Mouse (Mus musculus) cerebellum, postnatal 36 days (tissue): ENCODE data around the gene Pla2g1b.
"Not testable (repeated sequence)": the region's sequence is repeated elsewhere in the genome, so short reads cannot be mapped to it uniquely, and the experiment has no call there.

ENCODE experiments used
- DNase-seq, 2 experiments: peaks; one replicate each; pipeline ENCODE4 v3.0.0; 2021 to 2022; ENCODE audit warnings: mixed read lengths in 2 of 2

The Pla2g1b gene

DNA sequence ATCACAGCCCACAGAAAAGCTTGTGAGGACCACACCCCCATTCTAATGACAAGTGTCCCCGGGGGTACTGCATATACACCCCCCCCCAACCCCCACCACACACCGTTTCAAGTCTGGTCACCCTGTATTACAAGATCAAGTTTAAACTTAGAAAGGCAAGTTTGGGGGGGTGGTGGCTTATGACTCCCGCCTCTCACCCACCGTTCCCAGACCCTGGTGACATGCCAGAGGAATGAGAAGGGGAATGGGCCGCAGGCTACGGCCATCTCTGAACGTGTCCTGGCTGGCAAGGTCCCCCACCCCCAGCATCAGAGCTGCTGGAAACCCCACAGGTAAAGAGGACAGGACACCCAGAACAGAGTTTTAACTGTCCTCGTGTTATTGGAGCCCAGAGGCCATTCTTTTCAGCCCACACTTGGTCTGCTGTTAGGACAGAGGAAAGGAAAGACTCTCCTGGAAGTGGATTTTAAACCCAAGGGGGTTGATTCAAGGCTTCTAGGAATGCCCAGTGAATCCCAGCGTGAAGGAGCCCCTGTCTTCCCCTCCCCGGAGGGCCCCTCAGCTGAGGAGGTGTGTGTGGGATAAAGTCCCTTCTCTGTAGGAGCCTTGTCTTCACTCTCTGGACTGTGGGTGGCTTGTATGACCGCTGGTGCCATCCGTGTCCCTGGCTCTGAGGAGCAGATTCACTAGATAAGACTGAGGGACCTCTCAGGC lies 41.4 kb downstream of the Pla2g1b start:
- DNase-seq, result no peak

- DNase-seq, result peak; percentile 80 to 82
Observed at GRCm38 (mm10) chr5:115507981-115508858, 42.2 kb downstream of the Pla2g1b start.

DNA sequence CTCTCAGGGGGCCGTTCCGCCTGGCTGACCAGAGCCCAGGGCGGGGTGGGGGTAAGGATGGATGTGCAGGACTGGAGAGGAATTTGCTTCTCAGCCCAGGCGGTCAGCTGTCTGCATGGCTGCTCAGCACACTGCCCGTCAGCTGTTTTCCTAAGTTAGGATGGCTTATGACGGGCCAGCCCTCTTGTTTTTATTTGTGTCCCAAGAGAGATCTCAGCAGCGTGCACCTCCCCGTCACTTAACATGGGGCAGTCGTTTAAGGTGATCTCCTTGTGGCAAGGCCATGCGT lies 42.7 kb downstream of the Pla2g1b start:
- peak in 1 of 2 experiments; percentile 25 for DNase-seq

DNA sequence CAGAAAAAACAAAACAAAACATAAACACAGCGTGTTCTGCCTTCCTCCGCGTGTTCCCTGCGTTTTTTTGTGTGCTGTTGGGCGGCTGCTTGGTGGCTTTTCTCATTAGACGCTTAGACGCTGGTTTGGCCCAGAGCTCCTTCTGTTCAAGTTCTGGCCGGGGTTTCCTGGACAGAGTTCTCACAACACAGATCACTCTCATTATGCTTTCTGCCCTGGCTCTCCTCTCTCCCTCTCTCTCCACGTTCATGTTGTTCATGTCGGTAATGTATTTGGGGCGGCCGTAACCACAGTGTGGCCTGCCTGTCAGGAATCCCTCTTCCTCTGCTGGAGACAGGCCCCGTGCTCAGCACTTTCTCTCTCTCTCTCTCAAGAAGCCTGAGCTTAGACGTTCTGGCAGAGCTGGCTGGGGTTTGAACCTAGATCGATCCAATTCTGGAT lies 43.3 kb downstream of the Pla2g1b start:
- DNase-seq, result peak in 1 of 2 experiments; percentile 44

DNA sequence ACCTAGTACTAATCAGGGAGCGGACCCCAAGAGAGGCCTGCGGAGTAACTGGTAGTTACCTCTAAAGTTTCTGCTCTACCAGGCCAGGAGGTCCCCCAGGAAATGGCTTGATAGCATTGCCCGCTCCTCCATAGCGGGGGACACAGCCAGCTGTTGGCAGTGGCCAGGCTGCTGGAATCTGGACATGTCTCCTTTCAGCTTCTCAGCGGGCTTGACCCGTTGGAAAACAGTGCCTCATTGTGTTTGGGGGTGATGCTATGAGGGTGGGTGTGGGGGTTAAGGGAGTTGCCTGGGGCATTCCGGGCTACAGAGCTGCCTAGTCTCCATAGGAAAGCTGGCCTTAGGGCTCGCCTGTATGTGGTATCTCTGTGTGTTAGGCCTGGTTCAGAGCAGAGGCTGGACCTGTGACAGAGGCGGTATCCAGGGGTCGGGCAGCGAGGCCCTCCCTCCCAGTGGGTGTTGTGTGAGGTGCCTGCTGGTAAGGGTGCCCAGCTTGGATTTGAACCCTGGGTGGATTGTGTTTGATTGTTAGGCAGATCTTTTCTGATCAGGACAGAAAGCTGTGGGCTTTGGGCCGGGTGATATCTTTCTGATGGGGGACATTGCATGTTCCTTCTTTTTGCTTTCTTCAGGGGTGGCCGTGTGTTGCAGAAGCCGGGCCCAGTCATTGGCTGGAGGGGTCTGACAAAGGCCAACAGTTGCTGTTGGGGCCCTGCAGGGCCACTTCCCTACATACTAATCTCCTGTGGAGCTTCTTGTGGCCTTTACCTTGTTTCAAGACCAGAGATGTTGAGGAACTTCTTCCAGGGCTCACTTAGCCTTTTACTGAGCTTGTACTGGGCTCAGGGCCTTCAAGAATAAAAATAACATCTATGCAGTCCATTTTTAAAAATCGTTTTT lies 44.0 kb downstream of the Pla2g1b start:
- DNase-seq, result no peak

DNA sequence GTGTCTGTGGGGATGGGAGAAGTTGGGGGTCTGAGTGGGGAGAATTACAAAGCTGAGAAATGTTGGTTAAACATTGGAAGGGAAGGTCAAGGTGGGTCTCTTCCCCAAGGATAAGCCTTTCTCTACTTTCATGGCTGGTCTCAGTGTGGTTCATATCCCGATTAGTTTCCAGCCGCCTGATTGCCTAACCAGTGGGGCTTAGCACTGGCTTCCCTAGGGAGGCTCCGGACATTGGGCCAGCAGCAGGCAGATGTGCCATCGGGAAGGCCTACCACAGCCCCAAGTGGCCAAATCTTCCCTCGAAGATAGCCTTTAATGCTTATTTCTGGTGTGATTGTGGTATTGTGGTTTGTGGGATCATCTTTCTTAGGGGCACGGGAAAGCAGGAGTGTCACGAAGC lies 46.3 kb downstream of the Pla2g1b start:
- no peak for DNase-seq

GRCm38 (mm10) chr5:115513246-115513645 lies 47.2 kb downstream of the Pla2g1b start:
- DNase-seq, result no peak

GRCm38 (mm10) chr5:115513721-115514120 lies 47.7 kb downstream of the Pla2g1b start:
- DNase-seq, result no peak

GRCm38 (mm10) chr5:115514346-115514745 lies 48.3 kb downstream of the Pla2g1b start:
- DNase-seq, result no peak

GRCm38 (mm10) chr5:115514896-115515587 lies 49.0 kb downstream of the Pla2g1b start:
- DNase-seq, result peak in 1 of 2 experiments; percentile 40

DNA sequence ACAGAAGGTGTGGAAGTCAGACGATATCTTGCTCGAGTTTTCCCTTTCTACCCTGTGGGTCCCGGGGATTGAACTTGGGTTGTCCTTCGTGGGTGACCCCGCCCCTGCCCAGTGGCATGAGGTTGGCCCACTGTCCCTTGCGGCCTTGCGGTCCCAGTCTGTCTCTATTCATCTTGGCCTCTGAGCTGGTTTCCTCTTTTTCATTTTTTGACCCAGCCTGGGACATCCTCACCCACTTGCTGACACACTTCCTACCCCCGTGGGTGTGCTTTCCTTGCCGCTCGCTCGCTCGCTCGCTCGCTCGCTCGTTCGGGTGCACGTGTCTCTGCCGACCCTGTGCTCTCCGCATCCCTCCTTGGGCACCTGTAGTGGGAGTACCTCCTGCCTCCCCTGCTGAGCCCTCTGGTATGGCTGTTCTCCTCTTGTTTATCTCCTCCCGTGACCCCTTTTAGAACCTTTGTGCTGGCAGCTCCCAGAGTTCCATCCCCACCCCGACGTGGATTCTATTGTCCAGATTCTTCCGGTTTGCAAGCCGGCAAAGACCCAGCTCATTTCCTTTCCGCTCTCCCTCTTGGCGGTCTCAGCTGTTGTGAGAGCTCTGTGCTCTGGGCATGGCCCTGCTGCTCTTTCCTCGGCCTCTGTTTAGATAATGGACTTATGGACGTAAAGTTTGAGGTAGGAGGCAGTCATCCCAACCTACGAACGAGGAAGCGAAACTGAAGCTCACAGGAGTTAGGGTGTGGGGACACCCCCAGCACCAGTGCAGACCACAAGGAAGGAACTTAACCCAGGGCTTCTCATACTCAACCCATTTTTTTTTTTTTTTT lies 50.2 kb downstream of the Pla2g1b start:
- no peak for DNase-seq

- no peak for DNase-seq
Observed at GRCm38 (mm10) chr5:115516908-115517307, 50.8 kb downstream of the Pla2g1b start.

GRCm38 (mm10) chr5:115517501-115517900 lies 51.4 kb downstream of the Pla2g1b start:
- no peak for DNase-seq

GRCm38 (mm10) chr5:115518214-115518613 lies 52.2 kb downstream of the Pla2g1b start:
- DNase-seq, result not testable (repeated sequence)

- DNase-seq, result peak in 1 of 2 experiments; percentile 53
Observed at GRCm38 (mm10) chr5:115520325-115520869, 54.3 kb downstream of the Pla2g1b start.

DNA sequence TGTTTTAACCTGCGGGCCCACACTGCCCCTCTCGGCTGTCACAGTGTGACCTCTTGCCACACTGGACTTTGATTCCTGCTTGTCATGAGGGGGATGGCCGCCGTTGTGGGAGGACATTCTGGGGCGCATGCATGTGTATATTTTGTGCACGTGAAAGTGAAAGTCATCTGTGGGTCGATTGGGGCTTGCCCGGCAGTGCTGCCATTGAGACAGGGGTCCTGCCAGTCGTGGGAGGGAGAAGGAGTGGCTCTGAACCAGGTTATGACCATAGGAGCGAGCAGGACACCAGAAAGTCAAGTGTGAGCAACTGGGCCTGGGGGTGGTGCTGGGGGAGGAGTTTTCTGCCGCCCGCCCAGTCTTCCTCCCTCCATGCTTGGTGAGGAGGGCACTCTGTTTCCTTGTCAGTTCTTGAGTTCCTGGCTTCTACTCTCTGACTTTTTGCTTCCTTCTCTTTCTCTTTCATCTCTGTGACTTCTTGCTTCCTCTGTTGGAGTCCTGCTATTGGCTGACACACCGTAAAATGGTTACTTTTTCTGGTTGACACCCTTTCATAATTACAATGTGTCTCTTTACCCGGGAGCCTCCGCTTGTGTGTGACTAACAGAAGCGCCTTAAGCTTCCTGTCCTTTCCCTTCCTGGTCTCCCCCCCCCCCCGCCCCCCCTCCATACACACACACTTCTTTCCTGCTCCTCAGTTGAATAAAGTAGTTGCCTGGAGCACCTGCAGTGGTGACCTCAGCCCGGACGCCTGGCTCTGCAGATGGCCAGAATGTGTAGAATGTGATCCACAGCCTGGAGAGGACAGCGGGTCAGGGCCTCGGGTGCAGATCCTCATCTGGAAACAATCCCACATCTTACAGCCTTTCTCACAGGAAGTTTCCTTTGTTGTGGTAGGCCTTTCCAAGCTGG lies 55.7 kb downstream of the Pla2g1b start:
- no peak for DNase-seq

DNA sequence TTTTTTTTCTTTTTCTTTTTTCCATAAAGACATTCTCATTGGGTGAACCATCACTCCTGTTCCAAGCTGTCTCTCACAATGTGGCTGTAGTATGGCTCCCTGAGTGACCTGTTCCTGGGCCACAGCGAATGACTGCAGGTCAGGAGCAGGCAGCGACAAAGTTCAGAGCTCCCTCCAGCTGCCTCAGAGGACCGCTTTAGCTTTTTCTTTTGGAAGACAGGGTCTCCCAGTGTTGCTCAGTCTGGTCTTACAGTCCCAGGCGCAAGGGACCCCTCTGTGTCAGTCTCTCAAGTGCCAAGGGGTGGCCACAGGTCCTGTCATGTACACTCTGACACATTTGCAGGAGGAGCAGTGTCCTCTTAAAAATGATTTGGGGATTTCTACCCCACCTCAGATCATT lies 56.5 kb downstream of the Pla2g1b start:
- no peak for DNase-seq

- no peak for DNase-seq
Observed at GRCm38 (mm10) chr5:115522981-115523499, 57.0 kb downstream of the Pla2g1b start.

DNA sequence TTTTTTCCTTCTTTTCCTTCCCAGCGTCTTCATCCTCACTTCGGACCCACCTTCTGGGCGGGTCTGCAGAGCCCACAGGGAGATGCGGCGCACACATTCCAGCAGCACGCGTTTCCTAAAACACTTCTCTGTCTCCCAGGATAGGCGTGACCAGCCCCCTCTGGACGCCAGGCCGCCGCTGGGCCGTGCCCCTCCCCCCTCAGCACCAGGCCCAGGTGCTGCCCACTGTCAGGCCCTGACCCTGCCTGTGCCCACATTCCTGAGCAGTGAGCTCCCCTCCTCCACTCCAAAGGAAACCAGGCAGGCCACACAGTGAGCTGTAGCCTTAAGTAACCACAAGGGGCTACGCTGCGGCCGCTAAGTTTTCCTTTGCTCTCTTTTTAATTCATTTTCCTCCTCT lies 57.9 kb downstream of the Pla2g1b start:
- no peak for DNase-seq
